Mouse (Mus musculus) limb, embryonic 15.5 days (tissue): ENCODE data around the gene Rab1b. TPM values are rescaled to one million over a fixed set of nuclear protein-coding genes. Genes with fewer than 3 reads are reported as not detected.
"Not testable (repeated sequence)": the region's sequence is repeated elsewhere in the genome, so short reads cannot be mapped to it uniquely, and the experiment has no call there.

Experiments
- ATAC-seq: fragments of 200-750 bp; cut with Nextera tagmentation; 2 replicates; pipeline ENCODE4 v1.8.0; 2017; ENCODE audit warnings: low read depth, moderate TSS enrichment; ENCODE audit not compliant: insufficient number of reproducible peaks, low FRiP score, low TSS enrichment
- H3K27ac ChIP-seq: fragments of 300-500 bp; sonication (generic); 2 replicates; pipeline ENCODE4 v1.5.1; 2015; ENCODE audit warnings: moderate library complexity, mild to moderate bottlenecking, inconsistent platforms
- H3K27me3 ChIP-seq: fragments of 300-500 bp; sonication (generic); 2 replicates; pipeline ENCODE4 v1.6.1; 2015; ENCODE audit warnings: inconsistent platforms
- H3K36me3 ChIP-seq: fragments of 300-500 bp; sonication (generic); 2 replicates; pipeline ENCODE4 v1.6.1; 2015; ENCODE audit warnings: inconsistent platforms
- H3K4me1 ChIP-seq: fragments of 300-500 bp; sonication (generic); 2 replicates; pipeline ENCODE4 v1.6.1; 2015; ENCODE audit warnings: inconsistent platforms
- H3K4me2 ChIP-seq: fragments of 300-500 bp; sonication (generic); 2 replicates; pipeline ENCODE4 v1.6.1; 2015; ENCODE audit warnings: mild to moderate bottlenecking, inconsistent platforms
- H3K4me3 ChIP-seq: fragments of 300-500 bp; sonication (generic); 2 replicates; pipeline ENCODE4 v1.5.1; 2015; ENCODE audit warnings: mild to moderate bottlenecking, inconsistent platforms
- H3K9ac ChIP-seq: fragments of 300-500 bp; sonication (generic); 2 replicates; pipeline ENCODE4 v1.6.1; 2015; ENCODE audit warnings: inconsistent platforms
- H3K9me3 ChIP-seq: fragments of 300-500 bp; sonication (generic); 2 replicates; pipeline ENCODE4 v1.6.1; 2016; ENCODE audit warnings: inconsistent platforms
- WGBS: fragments of 180-500 bp; shearing (Covaris S2); methylation state at CpG from one replicate; pipeline ENCODE4 v1.1.7; 2015; 5-methylcytosine and 5-hydroxymethylcytosine counted together
- polyA plus RNA-seq: library from polyadenylated mRNA; unstranded; fragments of >200 nt; fragmentation: Nextera tagmentation; extraction: Ambion mirVana; gene quantifications from 2 replicates; pipeline ENCODE4 v1.2.1, GENCODE M21; 2015

The Rab1b gene
- polyA plus RNA-seq, result 239 and 270 TPM in 2 replicates

DNA sequence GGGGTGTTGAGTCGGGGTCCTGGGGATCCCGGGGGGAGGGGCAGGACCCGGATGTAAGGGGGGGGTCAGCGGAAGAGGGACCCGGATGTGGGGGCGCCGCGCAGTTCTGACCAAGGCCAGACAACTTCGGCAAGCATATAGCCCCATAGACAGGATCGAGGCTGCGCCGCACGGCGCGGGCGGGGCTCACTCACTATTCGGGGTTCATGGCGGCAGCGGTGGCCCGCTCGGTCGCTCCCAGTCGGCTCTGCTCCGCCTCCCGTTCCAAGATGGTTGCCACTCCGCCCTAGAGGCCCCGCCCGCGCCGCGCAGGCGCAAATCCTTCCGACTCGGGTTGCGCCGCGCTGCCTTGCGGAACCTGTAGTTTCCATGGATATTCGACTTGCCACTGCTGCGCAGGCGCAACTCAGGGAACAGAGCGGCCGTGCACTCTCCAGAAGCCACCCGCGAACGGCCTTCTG is at the start of gene Rab1b:
Rab1b (minus strand) TSS at position 342 of the 461 bp plus-strand sequence.
- Histone ChIP-seq H3K27me3 (no peaks in the 10 kb centered on the region), H3K36me3 (peaks cover 68% of the 10 kb centered on the region), H3K4me1 (peaks cover 19% of the 10 kb centered on the region), H3K9me3 (no peaks in the 10 kb centered on the region), H3K9ac (peak within 1 kb of the TSS; percentile 81), H3K4me3 (peak within 1 kb of the TSS; percentile 82), H3K4me2 (peak within 1 kb of the TSS; percentile 76), H3K27ac (peak within 1 kb of the TSS; percentile 99)
- WGBS, result under 1% methylated on average over 40 of the region's 46 CpGs
- peak; percentile 93 for ATAC-seq

DNA sequence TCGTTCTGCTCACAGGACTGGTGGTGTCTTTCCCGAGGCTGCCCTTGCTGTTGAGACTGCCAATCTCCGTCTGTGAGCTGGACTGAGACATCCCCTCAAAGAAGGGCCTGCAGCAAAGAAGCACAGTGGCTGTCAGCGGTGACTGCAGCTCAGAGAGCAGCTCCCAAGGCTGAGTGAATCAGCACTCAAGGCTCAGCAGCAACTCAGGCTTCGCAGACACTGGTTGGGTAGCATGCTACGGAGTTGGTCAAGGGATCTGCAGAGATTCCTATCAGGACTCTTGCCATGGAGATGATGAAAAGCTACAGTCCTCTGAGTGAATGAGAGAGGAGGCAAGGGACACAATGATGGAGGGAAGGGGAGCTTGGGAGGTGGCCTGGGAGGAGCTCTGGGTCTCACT is 45.4 kb upstream of the Rab1b start:
- Histone ChIP-seq H3K9me3 (no peaks in the 10 kb centered on the region), H3K4me2 (no peak overlapping the region), H3K4me3 (no peak overlapping the region), H3K27ac (no peak overlapping the region), H3K9ac (no peak overlapping the region), H3K36me3 (peaks cover 50% of the 10 kb centered on the region), H3K27me3 (no peaks in the 10 kb centered on the region), H3K4me1 (no peaks in the 10 kb centered on the region)
- no peak for ATAC-seq
- 82% methylated on average over 6 of the region's 6 CpGs for WGBS

DNA sequence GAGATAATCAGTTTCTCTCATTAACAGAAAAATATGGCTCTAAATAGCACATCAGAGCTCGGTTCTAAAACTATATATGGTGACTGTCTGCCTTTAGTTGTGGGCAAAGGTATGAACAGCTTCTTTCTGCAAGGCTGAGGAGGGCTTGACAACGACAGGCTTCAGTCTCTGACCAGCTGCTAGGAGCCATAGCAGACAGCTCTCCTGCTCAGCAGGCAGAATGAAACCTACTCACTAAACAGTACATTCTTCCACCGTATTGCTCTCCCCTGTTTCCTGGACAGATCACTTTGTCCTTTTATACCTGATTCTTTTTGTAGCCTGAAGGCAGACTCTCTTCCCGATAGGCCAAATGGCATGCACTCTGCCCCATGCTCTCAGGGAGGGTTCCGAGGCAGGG is 44.9 kb upstream of the Rab1b start:
- Histone ChIP-seq H3K4me3 (no peak overlapping the region), H3K27me3 (no peaks in the 10 kb centered on the region), H3K27ac (no peak overlapping the region), H3K9ac (no peak overlapping the region), H3K4me2 (no peak overlapping the region), H3K9me3 (no peaks in the 10 kb centered on the region), H3K4me1 (no peaks in the 10 kb centered on the region), H3K36me3 (peaks cover 52% of the 10 kb centered on the region)
- no peak for ATAC-seq
- 82% methylated on average over 5 of the region's 5 CpGs for WGBS

DNA sequence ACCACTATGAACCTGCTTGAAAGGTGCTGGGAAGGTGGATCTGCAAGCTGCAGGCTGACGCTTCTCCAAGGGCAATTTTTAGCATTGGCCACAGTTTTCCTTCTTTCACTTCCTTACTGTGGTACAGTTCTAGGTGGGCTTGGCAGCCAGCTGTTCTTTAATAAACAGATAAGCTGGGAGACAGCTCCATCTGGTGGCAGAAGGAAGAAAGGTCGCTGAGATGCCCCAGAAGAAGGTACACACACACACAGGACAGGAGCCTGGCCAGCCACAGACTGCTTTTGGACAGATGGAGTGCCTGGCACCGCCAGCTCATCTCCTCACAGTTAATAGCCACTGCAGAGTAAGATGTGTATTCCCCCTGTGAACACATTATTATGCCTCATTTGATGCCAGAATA is 44.5 kb upstream of the Rab1b start:
- H3K36me3 ChIP-seq, result peaks cover 56% of the 10 kb centered on the region

DNA sequence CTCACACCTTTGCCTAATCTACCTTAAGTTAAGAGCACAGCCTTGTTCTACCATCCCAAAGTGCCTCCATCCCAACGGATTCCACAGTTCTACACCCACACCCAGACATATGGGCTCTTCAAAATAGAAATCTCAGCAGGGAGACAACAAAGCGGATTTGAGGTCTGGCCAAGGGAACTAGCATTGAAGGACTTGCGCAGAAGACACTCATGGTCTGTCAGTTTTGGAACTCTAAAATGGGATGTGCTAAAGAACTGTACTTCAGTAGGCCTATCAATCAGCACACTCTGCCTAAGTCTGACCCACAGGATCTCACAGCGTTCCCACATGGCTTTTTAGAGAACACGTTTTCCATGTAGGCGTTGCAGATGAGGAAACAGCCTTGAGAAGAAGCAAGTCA is 43.5 kb upstream of the Rab1b start:
- Histone ChIP-seq H3K9me3 (no peaks in the 10 kb centered on the region), H3K27me3 (no peaks in the 10 kb centered on the region), H3K9ac (no peak overlapping the region), H3K4me2 (no peak overlapping the region), H3K4me1 (no peaks in the 10 kb centered on the region), H3K4me3 (no peak overlapping the region), H3K27ac (no peak overlapping the region), H3K36me3 (peaks cover 56% of the 10 kb centered on the region)
- ATAC-seq, result no peak
- 89% methylated on average over 6 of the region's 6 CpGs for WGBS

More for the DNA sequence above, 44.5 kb upstream of the Rab1b start:
- Histone ChIP-seq H3K4me2 (no peak overlapping the region), H3K27me3 (no peaks in the 10 kb centered on the region), H3K4me3 (no peak overlapping the region), H3K9me3 (no peaks in the 10 kb centered on the region), H3K9ac (no peak overlapping the region), H3K27ac (no peak overlapping the region), H3K4me1 (no peaks in the 10 kb centered on the region)
- ATAC-seq, result 0 out of 2 replicates have a peak, but pooled peaks have one; percentile 61
- WGBS, result 42% methylated on average over 3 of the region's 3 CpGs

- not testable (repeated sequence) for ATAC-seq, H3K9me3 ChIP-seq, H3K27ac ChIP-seq, H3K27me3 ChIP-seq, H3K4me2 ChIP-seq, H3K4me1 ChIP-seq, H3K4me3 ChIP-seq, H3K9ac ChIP-seq
- H3K36me3 ChIP-seq, result peaks cover 58% of the 10 kb centered on the region
- WGBS, result 81% methylated on average over 5 of the region's 6 CpGs
Measured at GRCm38 (mm10) chr19:5149041-5149440, 42.2 kb upstream of the Rab1b start.

DNA sequence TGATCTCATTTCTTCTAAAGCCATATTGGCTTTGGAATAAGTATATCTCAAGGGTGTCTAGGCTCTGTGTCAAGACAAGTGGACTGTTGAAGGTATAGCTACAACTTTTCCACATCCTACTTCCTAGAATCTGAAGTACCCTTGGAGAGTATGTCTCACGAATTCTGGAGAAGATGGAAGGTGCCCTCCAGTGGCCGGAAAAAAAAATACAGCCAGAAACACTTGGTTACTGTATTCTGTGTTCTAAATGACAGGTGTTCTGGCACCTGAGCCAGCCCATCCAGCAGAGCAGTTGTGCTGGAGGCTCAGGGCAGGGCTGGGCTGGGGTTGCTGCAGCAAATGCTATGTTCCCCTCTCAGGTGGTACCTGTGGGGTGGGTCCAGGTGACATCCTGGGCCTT is 32.8 kb upstream of the Rab1b start:
- H3K27ac ChIP-seq, result no peak overlapping the region
- peaks cover 79% of the 10 kb centered on the region for H3K36me3 ChIP-seq
- 0% methylated on average over 2 of the region's 2 CpGs for WGBS
- H3K9me3 ChIP-seq, result no peaks in the 10 kb centered on the region
- no peaks in the 10 kb centered on the region for H3K4me1 ChIP-seq
- no peak overlapping the region for H3K4me2 ChIP-seq
- no peak overlapping the region for H3K9ac ChIP-seq
- no peak for ATAC-seq
- no peaks in the 10 kb centered on the region for H3K27me3 ChIP-seq
- no peak overlapping the region for H3K4me3 ChIP-seq

GRCm38 (mm10) chr19:5131237-5131636 is 24.4 kb upstream of the Rab1b start:
- Histone ChIP-seq H3K4me2 (no peak overlapping the region), H3K4me1 (no peaks in the 10 kb centered on the region), H3K27me3 (no peaks in the 10 kb centered on the region), H3K27ac (no peak overlapping the region), H3K9ac (no peak overlapping the region), H3K36me3 (peaks cover 31% of the 10 kb centered on the region), H3K4me3 (no peak overlapping the region), H3K9me3 (no peaks in the 10 kb centered on the region)
- ATAC-seq, result no peak
- 80% methylated on average over 4 of the region's 4 CpGs for WGBS

- 37% methylated on average over 1 of the region's 1 CpGs for WGBS
- ATAC-seq, result no peak
- Histone ChIP-seq H3K4me1 (no peaks in the 10 kb centered on the region), H3K4me3 (no peak overlapping the region), H3K27ac (no peak overlapping the region), H3K4me2 (no peak overlapping the region), H3K27me3 (no peaks in the 10 kb centered on the region), H3K9ac (no peak overlapping the region), H3K36me3 (peaks cover 20% of the 10 kb centered on the region), H3K9me3 (no peaks in the 10 kb centered on the region)
Measured at GRCm38 (mm10) chr19:5129770-5130169, 22.9 kb upstream of the Rab1b start.

DNA sequence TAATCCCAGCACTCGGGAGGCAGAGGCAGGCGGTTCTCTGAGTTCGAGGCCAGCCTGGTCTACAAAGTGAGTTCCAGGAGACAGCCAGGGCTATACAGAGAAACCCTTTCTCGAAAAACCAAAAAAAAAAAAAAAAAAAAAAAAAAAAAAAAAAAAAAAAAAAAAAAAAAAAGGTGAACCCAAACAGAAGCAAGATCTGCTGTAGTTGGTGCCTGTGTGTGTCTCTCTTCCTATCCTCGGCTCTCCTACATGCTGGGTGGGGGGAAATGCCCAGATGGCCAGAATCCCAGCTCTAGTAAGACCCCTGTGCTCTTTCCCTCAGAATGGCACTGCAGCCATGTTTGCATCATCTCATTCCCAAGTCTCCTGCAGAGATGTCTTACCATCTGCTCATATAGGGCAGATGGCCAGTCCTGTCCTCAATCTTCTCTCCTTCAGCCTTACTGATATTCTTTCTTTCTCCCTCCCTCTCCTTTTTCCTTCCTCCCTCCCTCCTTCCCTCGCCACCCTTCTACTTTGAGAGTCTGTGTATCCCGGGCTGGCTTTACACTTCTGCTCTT is 17.3 kb upstream of the Rab1b start:
- Histone ChIP-seq H3K36me3 (no peaks in the 10 kb centered on the region), H3K9me3 (no peaks in the 10 kb centered on the region), H3K4me2 (no peak overlapping the region), H3K27me3 (no peaks in the 10 kb centered on the region), H3K4me1 (0 out of 2 replicates have a peak, but pooled peaks cover under 1% of the 10 kb centered on the region), H3K27ac (no peak overlapping the region), H3K9ac (no peak overlapping the region), H3K4me3 (no peak overlapping the region)
- no peak for ATAC-seq
- 66% methylated on average over 7 of the region's 7 CpGs for WGBS

GRCm38 (mm10) chr19:5123241-5123640 is 16.4 kb upstream of the Rab1b start:
- Histone ChIP-seq H3K9me3 (no peaks in the 10 kb centered on the region), H3K4me2 (no peak overlapping the region), H3K27me3 (no peaks in the 10 kb centered on the region), H3K4me1 (peaks cover 8% of the 10 kb centered on the region; the same call in 1 of the 2 replicates), H3K9ac (no peak overlapping the region), H3K27ac (no peak overlapping the region), H3K4me3 (no peak overlapping the region), H3K36me3 (no peaks in the 10 kb centered on the region)
- WGBS, result 72% methylated on average over 3 of the region's 3 CpGs
- ATAC-seq, result no peak

GRCm38 (mm10) chr19:5122492-5122891 is 15.6 kb upstream of the Rab1b start:
- Histone ChIP-seq H3K9me3 (no peaks in the 10 kb centered on the region), H3K27me3 (no peaks in the 10 kb centered on the region), H3K36me3 (no peaks in the 10 kb centered on the region), H3K27ac (no peak overlapping the region), H3K9ac (no peak overlapping the region), H3K4me2 (no peak overlapping the region), H3K4me3 (no peak overlapping the region), H3K4me1 (peaks cover 8% of the 10 kb centered on the region; the same call in 1 of the 2 replicates)
- WGBS, result 80% methylated on average over 10 of the region's 10 CpGs
- ATAC-seq, result no peak

DNA sequence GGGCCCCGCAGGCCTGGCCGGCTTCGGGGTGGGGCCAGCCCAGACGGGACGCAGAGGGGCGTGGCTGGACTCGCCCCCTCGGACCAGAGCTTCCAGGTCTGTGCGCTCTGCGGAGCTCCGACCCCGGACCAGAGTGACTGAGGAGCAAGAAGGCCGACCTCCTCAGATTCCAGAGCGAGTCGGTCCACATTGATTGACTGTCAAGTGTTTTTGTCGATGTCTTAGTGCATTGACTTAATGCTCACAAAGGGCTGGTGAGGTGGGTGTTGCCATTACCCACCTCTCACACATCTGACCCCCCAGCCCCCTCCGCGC is 11.5 kb upstream of the Rab1b start, which contains the start of gene Klc2:
Klc2 (minus strand) TSS at position 177 of the 315 bp plus-strand sequence.
- H3K9me3 ChIP-seq, result no peaks in the 10 kb centered on the region
- H3K4me3 ChIP-seq, result peak within 1 kb of the TSS; percentile 88
- ATAC-seq, result peak; percentile 84
- under 1% methylated on average over 18 of the region's 18 CpGs for WGBS
- peak within 1 kb of the TSS; percentile 89 for H3K4me2 ChIP-seq
- no peaks in the 10 kb centered on the region for H3K27me3 ChIP-seq
- peak within 1 kb of the TSS; percentile 74 for H3K9ac ChIP-seq
- peaks cover 20% of the 10 kb centered on the region for H3K4me1 ChIP-seq
- peak within 1 kb of the TSS; percentile 96 for H3K27ac ChIP-seq
- H3K36me3 ChIP-seq, result peaks cover 7% of the 10 kb centered on the region
